Mouse (Mus musculus) MEL (cell line): Measurements from ENCODE around the gene Abhd12. TPM values are rescaled to one million over a fixed set of nuclear protein-coding genes. Genes with fewer than 3 reads are reported as not detected.

Source experiments
- DNase-seq: peaks from one replicate; pipeline ENCODE4 v3.0.0; 2011; ENCODE audit warnings: low read depth, low spot score
- H3K27ac ChIP-seq: 2 replicates; pipeline ENCODE4 v1.5.1; 2012; ENCODE audit warnings: low read depth, mild to moderate bottlenecking, control low read depth, low read length, moderate library complexity; ENCODE audit not compliant: control insufficient read depth
- H3K27me3 ChIP-seq, 2 experiments: fragments of 150-350 bp in 1 of 2; sonication (generic) in 1 of 2; 2 replicates each; pipeline ENCODE4 v1.6.1; 2012; ENCODE audit warnings: low read length in 2 of 2, mild to moderate bottlenecking in 2 of 2, improper control_type of control experiment in 1 of 2, moderate library complexity in 1 of 2; ENCODE audit not compliant: insufficient read depth in 2 of 2, control insufficient read depth in 1 of 2
- H3K36me3 ChIP-seq, 2 experiments: 2 replicates each; pipeline ENCODE4 v1.6.1; 2012 to 2014; ENCODE audit warnings: low read length in 2 of 2, improper control_type of control experiment in 1 of 2, inconsistent platforms in 1 of 2, mild to moderate bottlenecking in 1 of 2; ENCODE audit not compliant: insufficient read depth in 2 of 2, control insufficient read depth in 1 of 2
- H3K4me1 ChIP-seq, 2 experiments: fragments of 150-350 bp in 1 of 2; sonication (generic) in 1 of 2; 2 replicates each; pipeline ENCODE4 v1.6.1; 2012; ENCODE audit warnings: low read length in 2 of 2, improper control_type of control experiment in 1 of 2, mild to moderate bottlenecking in 1 of 2; ENCODE audit not compliant: insufficient read depth in 2 of 2, control insufficient read depth in 1 of 2
- H3K4me3 ChIP-seq, 2 experiments: fragments of 150-350 bp in 1 of 2; sonication (generic) in 1 of 2; 2 replicates each; pipeline ENCODE4 v1.5.1; 2012; ENCODE audit warnings: low read depth in 2 of 2, low read length in 2 of 2, mild to moderate bottlenecking in 2 of 2, moderate library complexity in 2 of 2, control low read depth in 1 of 2, improper control_type of control experiment in 1 of 2; ENCODE audit not compliant: control insufficient read depth in 1 of 2, insufficient read depth in 1 of 2
- H3K79me2 ChIP-seq: 2 replicates; pipeline ENCODE4 v1.6.1; 2012; ENCODE audit warnings: mild to moderate bottlenecking, low read length, moderate library complexity; ENCODE audit not compliant: control insufficient read depth, poor library complexity, insufficient read depth
- H3K9ac ChIP-seq: 2 replicates; pipeline ENCODE4 v1.6.1; 2012; ENCODE audit warnings: low read depth, mild to moderate bottlenecking, control low read depth, low read length, moderate library complexity; ENCODE audit not compliant: control insufficient read depth, poor library complexity, severe bottlenecking
- H3K9me3 ChIP-seq: fragments of 150-350 bp; sonication (generic); replicated peaks from 2 replicates; pipeline ENCODE4 v1.6.1; 2012; ENCODE audit warnings: mild to moderate bottlenecking, low read length, improper control_type of control experiment, moderate library complexity; ENCODE audit not compliant: insufficient read depth
- CHD1 ChIP-seq: IDR thresholded peaks from 2 replicates; pipeline ENCODE4 v1.6.1; 2012; ENCODE audit warnings: low read depth, mild to moderate bottlenecking, inconsistent platforms, low read length, improper control_type of control experiment
- EP300 ChIP-seq, 2 experiments: IDR thresholded peaks; 2 replicates each; pipeline ENCODE4 v1.6.1; 2011; ENCODE audit warnings: improper control_type of control experiment in 2 of 2, low read length in 2 of 2, low read depth in 1 of 2, mild to moderate bottlenecking in 1 of 2
- GATA1 ChIP-seq: IDR thresholded peaks from 2 replicates; pipeline ENCODE4 v1.6.1; 2011; ENCODE audit warnings: low read depth, low read length, improper control_type of control experiment
- JUND ChIP-seq: IDR thresholded peaks from 2 replicates; pipeline ENCODE4 v1.6.1; 2011; ENCODE audit warnings: low read depth, mild to moderate bottlenecking, improper control_type of control experiment, low read length
- MAFK ChIP-seq: IDR thresholded peaks from 2 replicates; pipeline ENCODE4 v1.6.1; 2011; ENCODE audit warnings: low read depth, mild to moderate bottlenecking, low read length, improper control_type of control experiment, borderline replicate concordance
- MAX ChIP-seq: IDR thresholded peaks from 2 replicates; pipeline ENCODE4 v1.6.1; 2011; ENCODE audit warnings: low read length, improper control_type of control experiment
- MAZ ChIP-seq: IDR thresholded peaks from 2 replicates; pipeline ENCODE4 v1.6.1; 2012; ENCODE audit warnings: low read depth, mild to moderate bottlenecking, inconsistent platforms, low read length, improper control_type of control experiment
- MXI1 ChIP-seq: IDR thresholded peaks from 2 replicates; pipeline ENCODE4 v1.6.1; 2011; ENCODE audit warnings: mild to moderate bottlenecking, low read depth, low read length, improper control_type of control experiment
- MYB ChIP-seq: IDR thresholded peaks from 2 replicates; pipeline ENCODE4 v1.6.1; 2011; ENCODE audit warnings: mild to moderate bottlenecking, low read depth, low read length, improper control_type of control experiment
- MYC ChIP-seq: IDR thresholded peaks from 2 replicates; pipeline ENCODE4 v1.6.1; 2011; ENCODE audit warnings: low read depth, mild to moderate bottlenecking, low read length, improper control_type of control experiment, moderate library complexity
- NRF1 ChIP-seq: IDR thresholded peaks from 2 replicates; pipeline ENCODE4 v1.6.1; 2014; ENCODE audit warnings: low read depth, mild to moderate bottlenecking, inconsistent platforms, low read length, improper control_type of control experiment, moderate library complexity; ENCODE audit not compliant: poor library complexity, insufficient read depth, severe bottlenecking
- POLR2AphosphoS2 ChIP-seq: IDR thresholded peaks from 2 replicates; pipeline ENCODE4 v1.6.1; 2011; ENCODE audit warnings: low read length, improper control_type of control experiment
- POLR2AphosphoS5 ChIP-seq: IDR thresholded peaks from 2 replicates; pipeline ENCODE4 v1.6.1; 2012; ENCODE audit warnings: low read depth, borderline replicate concordance, mild to moderate bottlenecking, inconsistent platforms, low read length, moderate library complexity, mixed read lengths
- RAD21 ChIP-seq: IDR thresholded peaks from 2 replicates; pipeline ENCODE4 v1.6.1; 2011; ENCODE audit warnings: mild to moderate bottlenecking, low read depth, low read length, improper control_type of control experiment
- SIN3A ChIP-seq: IDR thresholded peaks from 2 replicates; pipeline ENCODE4 v1.6.1; 2012; ENCODE audit warnings: low read length, improper control_type of control experiment, inconsistent platforms
- TBP ChIP-seq: IDR thresholded peaks from 2 replicates; pipeline ENCODE4 v1.8.0; 2011; ENCODE audit warnings: low read depth, low read length, improper control_type of control experiment
- USF2 ChIP-seq, 2 experiments: IDR thresholded peaks; 2 replicates each; pipeline ENCODE4 v1.6.1; 2011 to 2012; ENCODE audit warnings: improper control_type of control experiment in 2 of 2, low read length in 2 of 2, borderline replicate concordance in 1 of 2, inconsistent platforms in 1 of 2, low read depth in 1 of 2, mild to moderate bottlenecking in 1 of 2; ENCODE audit not compliant: insufficient read depth in 1 of 2
- ZC3H11A ChIP-seq: IDR thresholded peaks from 2 replicates; pipeline ENCODE4 v1.6.1; 2012; ENCODE audit warnings: low read depth, mild to moderate bottlenecking, inconsistent platforms, low read length, improper control_type of control experiment
- ZKSCAN1 ChIP-seq: IDR thresholded peaks from 2 replicates; pipeline ENCODE4 v1.6.1; 2012; ENCODE audit warnings: low read depth, mild to moderate bottlenecking, inconsistent platforms, low read length, improper control_type of control experiment, moderate library complexity
- ZMIZ1 ChIP-seq: IDR thresholded peaks from 2 replicates; pipeline ENCODE4 v1.6.1; 2012; ENCODE audit warnings: low read depth, mild to moderate bottlenecking, inconsistent platforms, low read length, improper control_type of control experiment, moderate library complexity
- polyA plus RNA-seq, 2 experiments: library from polyadenylated mRNA; stranded (reverse) in 1 of 2; unstranded in 1 of 2; fragments of >175 nt in 1 of 2; fragments of >200 nt in 1 of 2; gene quantifications; 2 replicates each; pipeline versions ENCODE4 v1.2.1 to v1.2.4; 2012; ENCODE audit warnings: low replicate concordance in 2 of 2, low read depth in 1 of 2; ENCODE audit not compliant: insufficient read length in 2 of 2, insufficient read depth in 1 of 2, missing spikeins in 1 of 2
- total RNA-seq: library from RNA; depleted of rRNA; stranded (reverse); fragments of 300-350 nt; gene quantifications from 2 replicates; pipeline ENCODE4 v1.2.3, GENCODE M21; 2012

Abhd12 gene
- total and polyA plus RNA-seq, 3 experiments, result 23.7 to 29.4 TPM; not detected in 1

DNA sequence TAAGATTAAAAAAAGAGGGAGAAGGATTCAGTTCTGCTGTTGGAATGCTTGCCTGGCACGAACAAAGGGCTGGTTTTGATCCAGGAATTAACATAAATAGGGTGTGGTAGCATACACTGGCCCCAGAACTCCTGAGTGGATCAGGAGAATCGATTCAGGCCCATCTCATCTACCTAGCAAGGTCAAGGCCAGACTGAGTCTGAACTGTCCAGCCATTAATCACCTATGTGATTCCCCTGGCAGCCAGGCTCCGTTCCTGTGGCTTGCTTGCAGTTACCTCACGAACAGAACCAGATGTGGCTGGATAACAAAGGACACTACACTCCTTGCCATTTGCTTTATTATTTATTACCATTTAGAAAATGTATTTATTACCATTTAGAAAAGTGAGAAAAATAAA, 111.2 kb downstream of the Abhd12 start:
- Histone ChIP-seq H3K27me3 (no peaks in the 10 kb centered on the region), H3K4me1 (no peaks in the 10 kb centered on the region), H3K27ac (no peak overlapping the region), H3K9ac (no peak overlapping the region), H3K79me2 (no peaks in the 10 kb centered on the region), H3K4me3 (no peak overlapping the region), H3K36me3 (no peaks in the 10 kb centered on the region), H3K9me3 (no peaks in the 10 kb centered on the region)
- no peak for TF ChIP-seq ZC3H11A
- no peak for TF ChIP-seq GATA1
- TF ChIP-seq MXI1, result no peak
- no peak for TF ChIP-seq CHD1
- TF ChIP-seq ZMIZ1, result no peak
- TF ChIP-seq SIN3A, result no peak
- no peak for TF ChIP-seq MAZ
- TF ChIP-seq POLR2AphosphoS2, result no peak
- no peak for TF ChIP-seq MAX
- TF ChIP-seq USF2 (IDR thresholded peaks at IDR 0.05; ENCODE audit: borderline replicate concordance in 1 of 2, insufficient read depth in 1 of 2, low read depth in 1 of 2, low read length in 2 of 2), result no peak
- TF ChIP-seq EP300 (IDR thresholded peaks at IDR 0.05; ENCODE audit: low read depth in 1 of 2, low read length in 2 of 2), result no peak
- TF ChIP-seq JUND, result no peak
- TF ChIP-seq MYB, result no peak
- no peak for DNase-seq

DNA sequence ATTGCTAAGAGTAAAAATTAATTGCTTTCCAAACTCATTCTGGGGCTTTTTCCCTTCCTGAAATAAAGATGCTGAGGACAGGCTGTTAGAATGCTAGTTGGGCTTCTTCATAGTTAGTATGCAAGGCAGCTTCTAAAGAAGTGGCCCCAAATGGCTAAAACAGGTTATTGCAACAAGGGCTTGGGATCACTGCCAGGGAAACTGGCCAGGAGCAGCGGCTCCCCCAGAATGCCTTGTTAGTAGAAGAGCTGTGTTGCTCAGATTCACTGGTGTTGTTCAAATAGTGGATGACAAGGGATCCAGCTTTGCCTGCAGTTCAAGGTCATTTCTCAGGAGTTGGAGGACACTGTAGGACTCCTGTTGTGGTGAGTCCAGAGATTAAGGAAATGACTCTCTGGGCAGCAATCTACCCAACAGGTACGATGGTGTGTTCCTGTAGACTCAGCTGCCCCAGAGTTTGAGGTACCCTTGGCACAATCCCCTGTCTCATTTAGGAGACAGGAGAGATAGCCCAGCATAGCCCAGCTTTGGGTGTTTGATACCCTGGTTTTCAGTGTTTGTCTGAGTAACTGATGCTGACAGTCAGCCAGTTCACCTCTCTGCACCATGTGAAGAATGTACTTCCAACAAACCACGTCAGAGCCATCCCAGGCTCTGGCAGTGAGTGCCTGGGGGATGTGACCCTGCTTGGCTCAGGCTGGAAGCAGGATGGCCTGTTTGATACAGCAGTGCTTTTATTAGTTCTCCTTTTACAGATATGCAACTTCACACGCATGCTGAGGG, 115.6 kb downstream of the Abhd12 start:
- Histone ChIP-seq H3K9ac (no peak overlapping the region), H3K9me3 (no peaks in the 10 kb centered on the region), H3K4me3 (no peak overlapping the region), H3K36me3 (peaks cover 0 to 4% of the 10 kb centered on the region in 2 experiments; a peak in 2 of 4 replicates), H3K79me2 (peaks cover 3% of the 10 kb centered on the region; the same call in 1 of the 2 replicates), H3K27ac (no peak overlapping the region), H3K4me1 (peaks cover 0 to 6% of the 10 kb centered on the region in 2 experiments; a peak in 1 of 4 replicates), H3K27me3 (no peaks in the 10 kb centered on the region)
- no peak for TF ChIP-seq MAZ
- TF ChIP-seq RAD21, result no peak
- TF ChIP-seq TBP, result no peak
- TF ChIP-seq MAFK, result no peak
- TF ChIP-seq POLR2AphosphoS5, result no peak
- no peak for TF ChIP-seq SIN3A
- TF ChIP-seq CHD1, result no peak
- no peak for TF ChIP-seq ZKSCAN1
- TF ChIP-seq NRF1, result no peak
- TF ChIP-seq MYC, result no peak
- DNase-seq, result peak; percentile 19
